Mouse (Mus musculus) forelimb bud, embryonic 11.5 days (tissue): Measurements from ENCODE around the gene Klrc2.
"Not testable (repeated sequence)": the region's sequence is repeated elsewhere in the genome, so short reads cannot be mapped to it uniquely, and the experiment has no call there.

Experiments
- DNase-seq: peaks from one replicate; pipeline ENCODE4 v3.0.0-alpha.2; 2012; ENCODE audit warnings: low read depth, low spot score

The Klrc2 gene

GRCm38 (mm10) chr6:129660589-129660988, at the start of gene Klrc2:
Gene Klrc2 (minus strand): TSS chr6:129660689.
- not testable (repeated sequence) for DNase-seq

DNA sequence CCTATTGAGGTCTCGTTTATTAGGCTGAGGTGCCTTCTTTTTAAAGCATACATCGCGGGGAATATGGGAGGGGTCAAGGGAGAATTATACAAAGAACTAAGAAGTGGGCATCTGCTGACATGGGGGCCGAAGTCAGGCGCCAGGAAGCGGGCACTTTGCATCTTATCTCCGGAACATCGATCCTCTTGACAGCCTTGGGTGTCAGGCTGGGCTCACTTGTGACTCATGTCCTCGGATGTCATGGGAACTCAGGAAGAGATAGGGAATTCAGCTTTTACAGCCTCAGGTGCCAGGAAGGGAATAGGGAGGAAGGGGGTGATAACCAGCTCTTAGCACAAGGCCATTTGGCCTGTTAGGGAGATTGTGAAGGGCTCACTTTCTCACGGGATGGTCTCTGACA, 30.9 kb upstream of the Klrc2 start:
- DNase-seq = not testable (repeated sequence)

DNA sequence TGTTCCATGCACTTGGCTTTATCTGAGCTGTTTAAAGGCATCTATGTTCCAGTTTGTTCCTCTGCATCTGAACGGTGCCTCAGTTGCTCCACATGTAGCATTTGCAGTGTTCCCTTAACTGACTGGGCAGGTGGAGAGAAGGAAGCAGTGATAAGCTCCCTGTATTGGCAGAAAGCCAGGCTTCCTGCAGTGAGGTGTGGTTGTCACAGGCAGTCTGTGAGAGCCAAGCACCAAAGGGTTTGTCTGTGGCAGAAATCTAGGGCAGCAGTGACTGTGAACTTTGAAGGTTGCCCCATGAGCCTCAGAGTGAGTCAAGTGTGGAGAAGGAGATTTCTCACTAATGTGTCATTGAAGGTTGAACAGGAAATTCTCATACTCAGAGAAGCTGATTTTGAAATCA, 19.9 kb upstream of the Klrc2 start:
- no peak for DNase-seq

- no peak for DNase-seq
Observed at GRCm38 (mm10) chr6:129678873-129679272, 18.4 kb upstream of the Klrc2 start, which contains the start of gene Klrc1. Gene Klrc1 (minus strand): TSS chr6:129678973.

- DNase-seq = not testable (repeated sequence)
Observed at GRCm38 (mm10) chr6:129661301-129661700, 812 bp upstream of the Klrc2 start.

DNA sequence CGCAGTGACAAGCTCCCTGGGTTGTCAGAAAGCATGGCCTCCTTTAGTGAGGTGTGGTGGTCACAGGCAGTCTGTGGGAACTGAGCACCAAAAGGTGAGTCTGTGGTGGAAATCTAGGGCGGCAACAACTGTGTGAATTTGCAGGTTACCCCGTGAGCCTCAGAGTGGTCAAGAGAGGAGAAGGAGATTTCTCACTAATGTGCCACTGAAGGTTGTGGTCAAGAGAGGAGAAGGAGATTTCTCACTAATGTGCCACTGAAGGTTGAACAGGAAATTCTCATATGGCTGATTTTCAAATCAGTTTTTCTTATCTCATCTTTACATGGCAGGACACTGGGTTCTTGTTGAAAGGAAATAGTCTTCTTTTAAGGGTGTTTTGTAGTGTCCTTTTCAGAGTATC, 16.4 kb downstream of the Klrc2 start:
- not testable (repeated sequence) for DNase-seq

DNA sequence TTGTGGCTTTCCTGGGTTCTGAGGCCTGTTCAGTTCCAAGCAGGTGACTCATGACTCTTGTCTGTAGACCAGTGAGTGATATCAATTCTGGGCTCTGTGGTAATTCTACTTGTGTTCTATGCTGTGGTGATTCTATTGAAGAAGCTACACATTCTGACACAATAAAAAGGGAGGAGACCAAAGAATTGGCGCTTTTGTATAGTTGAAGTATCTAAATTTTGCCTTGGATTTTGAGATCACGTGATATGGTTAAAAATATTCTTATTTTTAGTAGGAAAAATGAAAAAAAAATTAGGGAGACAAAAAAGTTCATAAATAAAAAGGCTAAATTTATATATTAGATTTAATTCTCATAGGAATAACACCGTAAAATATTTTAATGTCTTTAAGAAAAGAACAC, 17.3 kb downstream of the Klrc2 start, which contains the start of gene Klrc3:
Klrc3 (minus strand) TSS at position 101 of the 400 bp plus-strand sequence.
- not testable (repeated sequence) for DNase-seq

DNA sequence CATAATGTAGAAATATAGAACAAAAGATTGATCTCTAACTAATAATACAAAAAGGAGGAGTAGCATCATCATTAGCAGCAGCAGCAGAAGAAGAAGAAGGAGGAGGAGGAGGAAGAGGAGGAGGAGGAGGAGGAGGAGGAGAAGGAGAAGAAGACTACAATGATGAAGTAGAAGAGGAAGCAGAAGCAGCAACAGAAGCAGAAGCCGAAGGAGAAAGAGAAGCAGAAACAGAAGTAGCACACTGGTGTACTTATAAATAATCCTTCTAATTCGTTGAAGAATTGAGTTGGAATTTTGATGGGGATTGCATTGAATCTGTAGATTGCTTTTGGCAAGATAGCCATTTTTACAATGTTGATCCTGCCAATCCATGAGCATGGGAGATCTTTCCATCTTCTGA, 29.4 kb downstream of the Klrc2 start:
- DNase-seq = not testable (repeated sequence)

- no peak for DNase-seq
Observed at GRCm38 (mm10) chr6:129623735-129624134, 36.8 kb downstream of the Klrc2 start, which contains the start of gene Klrk1. Gene Klrk1 (minus strand): TSS chr6:129623864.

DNA sequence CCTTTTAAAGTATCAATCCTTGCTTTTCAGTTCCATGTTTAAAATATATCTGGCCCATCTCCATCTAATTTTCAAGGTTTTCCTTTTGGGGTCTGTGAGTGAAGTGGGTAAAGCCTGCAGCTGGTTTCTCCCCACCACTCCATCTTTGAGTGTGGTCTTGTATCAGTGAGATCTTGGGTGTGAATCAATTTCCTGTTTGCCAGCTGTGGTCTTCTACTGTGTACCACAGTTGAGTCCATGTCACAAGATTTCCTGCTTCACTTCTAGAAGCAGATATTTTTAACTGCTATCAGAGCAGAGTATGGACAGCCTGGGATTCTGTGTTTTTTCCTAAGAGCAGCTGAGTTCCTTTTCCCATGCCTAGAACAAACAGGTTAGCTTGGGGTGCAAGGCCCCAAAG, 52.1 kb downstream of the Klrc2 start:
- DNase-seq = no peak
